Mouse (Mus musculus) spleen, adult 10 weeks (tissue): ENCODE results near the gene Stmnd1. TPM values are rescaled to one million over a fixed set of nuclear protein-coding genes. Genes with fewer than 3 reads are reported as not detected.

ENCODE experiments used
- polyA plus RNA-seq: library from polyadenylated mRNA; stranded (reverse); fragments of 350-450 nt; fragmentation: Illumina TruSeq; extraction: RNeasy Lipid Tissue Mini Kit (QIAGEN cat#74804); gene quantifications from one replicate; pipeline ENCODE4 v1.2.3, GENCODE M21; 2015; ENCODE audit warnings: low replicate concordance; ENCODE audit not compliant: insufficient read depth

Stmnd1 gene
- polyA plus RNA-seq: not detected

DNA sequence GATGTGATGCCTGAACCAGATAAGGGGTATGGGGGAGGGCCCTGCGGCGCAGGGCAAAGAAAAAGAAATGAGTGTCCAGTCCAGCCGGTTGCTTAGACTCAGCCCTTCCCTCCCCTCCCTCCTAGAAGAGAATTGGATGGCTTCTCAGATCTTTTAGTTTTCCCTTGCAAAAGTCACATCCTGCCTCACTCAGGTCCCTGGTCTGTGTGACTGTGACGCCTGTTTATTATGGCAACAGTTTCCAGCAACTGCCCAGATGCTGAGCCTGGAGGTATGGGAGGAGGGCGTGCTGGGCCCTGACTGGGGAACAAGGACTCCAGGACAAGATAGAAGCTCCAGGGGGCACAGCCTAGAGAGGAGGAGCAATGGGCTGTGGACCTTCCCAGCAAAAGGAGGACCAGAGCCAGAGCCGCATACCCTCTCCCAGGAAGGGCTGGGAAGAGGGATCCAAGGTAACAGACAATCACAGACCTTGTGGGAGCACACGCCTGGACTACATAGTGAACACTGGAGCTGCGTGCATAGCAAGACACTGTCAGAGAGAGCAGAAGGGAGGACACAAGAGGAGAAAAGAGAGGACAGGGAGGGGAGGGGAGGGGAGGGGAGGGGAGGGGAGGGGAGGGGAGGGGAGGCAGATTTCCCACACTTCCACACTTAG, at the start of gene Stmnd1:
Gene Stmnd1, plus strand, starts transcription at position 269 of the 658 bp plus-strand sequence.

Other genes starting within 250 kb of the Stmnd1 start
- gene Rbm24, start 144.7 kb downstream of the Stmnd1 start, polyA plus RNA-seq: 0.87 TPM
- 1.7 TPM for gene Cap2, start 228.1 kb downstream of the Stmnd1 start, polyA plus RNA-seq